Mouse (Mus musculus) limb, embryonic 14.5 days (tissue): ENCODE data around the gene Slc26a9. TPM values are rescaled to one million over a fixed set of nuclear protein-coding genes. Genes with fewer than 3 reads are reported as not detected.

Experiments used
- ATAC-seq: fragments of 200-750 bp; cut with Nextera tagmentation; 2 replicates; pipeline ENCODE4 v1.8.0; 2017; ENCODE audit warnings: low read depth, moderate number of reproducible peaks, moderate TSS enrichment; ENCODE audit not compliant: low FRiP score
- DNase-seq: peaks from one replicate; pipeline ENCODE4 v3.0.0-alpha.2; 2015; ENCODE audit warnings: low spot score
- H3K27ac ChIP-seq: fragments of 300-500 bp; sonication (generic); replicated peaks from 2 replicates; pipeline ENCODE4 v1.5.1; 2014; ENCODE audit warnings: low read depth, mild to moderate bottlenecking, low read length, moderate library complexity, mixed read lengths
- H3K27me3 ChIP-seq: fragments of 300-500 bp; sonication (generic); 2 replicates; pipeline ENCODE4 v1.6.1; 2014; ENCODE audit warnings: low read length, mixed read lengths; ENCODE audit not compliant: control insufficient read depth, insufficient read depth
- H3K36me3 ChIP-seq: fragments of 300-500 bp; sonication (generic); 2 replicates; pipeline ENCODE4 v1.6.1; 2014; ENCODE audit warnings: mild to moderate bottlenecking, low read length, moderate library complexity, mixed read lengths; ENCODE audit not compliant: control insufficient read depth, insufficient read depth
- H3K4me1 ChIP-seq: fragments of 300-500 bp; sonication (generic); 2 replicates; pipeline ENCODE4 v1.6.1; 2014; ENCODE audit warnings: antibody characterized with exemption, low read length, mixed read lengths; ENCODE audit not compliant: control insufficient read depth, insufficient read depth
- H3K4me2 ChIP-seq: fragments of 300-500 bp; sonication (generic); replicated peaks from 2 replicates; pipeline ENCODE4 v1.6.1; 2014; ENCODE audit warnings: low read depth, mild to moderate bottlenecking, low read length, moderate library complexity; ENCODE audit not compliant: severe bottlenecking
- H3K4me3 ChIP-seq: fragments of 300-500 bp; sonication (generic); replicated peaks from 2 replicates; pipeline ENCODE4 v1.5.1; 2014; ENCODE audit warnings: low read length
- H3K9ac ChIP-seq: fragments of 300-500 bp; sonication (generic); 2 replicates; pipeline ENCODE4 v1.6.1; 2014; ENCODE audit warnings: mild to moderate bottlenecking, low read depth, low read length, moderate library complexity; ENCODE audit not compliant: severe bottlenecking
- H3K9me3 ChIP-seq: fragments of 300-500 bp; sonication (generic); 2 replicates; pipeline ENCODE4 v1.6.1; 2016; ENCODE audit warnings: low read length; ENCODE audit not compliant: control insufficient read depth
- POLR2A ChIP-seq: fragments of 200-500 bp; IDR thresholded peaks from 2 replicates; pipeline ENCODE4 v1.8.0; 2012; ENCODE audit warnings: inconsistent platforms, mild to moderate bottlenecking, moderate library complexity, borderline replicate concordance; ENCODE audit not compliant: insufficient read depth, insufficient read length; ENCODE audit errors: extremely low read depth
- WGBS: fragments of 180-500 bp; shearing (Covaris S2); extraction: QIAGEN DNeasy Blood & Tissue Kit; methylation state at CpG from one replicate; pipeline ENCODE4 v1.1.7; 2014; 5-methylcytosine and 5-hydroxymethylcytosine counted together
- polyA plus RNA-seq, 2 experiments: library from polyadenylated mRNA; depleted of rRNA in 1 of 2; stranded (reverse) in 1 of 2; unstranded in 1 of 2; fragments of >200 nt; fragmentation: Nextera tagmentation in 1 of 2; extraction: Ambion mirVana in 1 of 2; gene quantifications; 2 replicates each; pipeline versions ENCODE4 v1.2.1 to v1.2.3; 2012 to 2014

Gene Slc26a9
- polyA plus RNA-seq (2012; rRNA removed) (0.03 and 0.09 TPM in 2 replicates), polyA plus RNA-seq (2014; fragmentation: Nextera tagmentation; extraction: Ambion mirVana) (not detected in 2 replicates)

DNA sequence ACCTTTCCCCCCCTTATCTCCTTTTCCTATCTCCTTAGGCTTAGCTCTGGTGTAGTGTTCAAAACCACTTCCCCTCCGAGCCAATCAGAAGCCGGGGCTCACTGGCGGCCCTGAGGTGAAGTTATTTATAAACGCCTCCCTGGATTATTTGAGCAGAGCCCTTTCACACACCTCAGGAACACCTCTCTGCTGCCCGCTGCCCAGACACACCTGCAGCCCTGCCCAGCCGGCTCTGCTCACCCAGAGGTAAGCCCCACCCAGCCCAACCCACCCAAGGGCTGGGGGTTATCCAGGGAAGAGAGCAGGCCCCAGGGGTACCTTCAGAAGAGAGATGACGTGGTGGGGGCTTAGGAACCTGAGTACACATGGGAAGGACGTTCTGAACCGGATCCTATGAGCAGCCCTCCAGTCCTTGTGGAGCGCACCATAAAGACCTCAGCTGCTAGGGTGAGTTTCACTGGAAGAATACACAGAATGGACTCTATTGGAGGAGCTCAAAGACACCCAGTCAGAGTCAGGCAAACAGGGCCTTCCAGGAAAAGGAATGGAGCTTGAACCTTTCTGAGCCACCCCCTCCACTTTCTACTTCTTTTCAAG, at the start of gene Slc26a9:
Slc26a9 (plus strand) TSS at position 155 of the 597 bp plus-strand sequence.
- Histone ChIP-seq H3K36me3 (no peaks in the 10 kb centered on the region), H3K27me3 (no peaks in the 10 kb centered on the region), H3K4me1 (no peaks in the 10 kb centered on the region), H3K4me3 (no peak within 1 kb of the TSS), H3K27ac (no peak within 1 kb of the TSS), H3K4me2 (no peak within 1 kb of the TSS), H3K9ac (no peak within 1 kb of the TSS), H3K9me3 (no peaks in the 10 kb centered on the region)
- 62% methylated on average over 10 of the region's 10 CpGs for WGBS
- no peak for DNase-seq
- no peak for ATAC-seq
- TF ChIP-seq POLR2A = no peak

DNA sequence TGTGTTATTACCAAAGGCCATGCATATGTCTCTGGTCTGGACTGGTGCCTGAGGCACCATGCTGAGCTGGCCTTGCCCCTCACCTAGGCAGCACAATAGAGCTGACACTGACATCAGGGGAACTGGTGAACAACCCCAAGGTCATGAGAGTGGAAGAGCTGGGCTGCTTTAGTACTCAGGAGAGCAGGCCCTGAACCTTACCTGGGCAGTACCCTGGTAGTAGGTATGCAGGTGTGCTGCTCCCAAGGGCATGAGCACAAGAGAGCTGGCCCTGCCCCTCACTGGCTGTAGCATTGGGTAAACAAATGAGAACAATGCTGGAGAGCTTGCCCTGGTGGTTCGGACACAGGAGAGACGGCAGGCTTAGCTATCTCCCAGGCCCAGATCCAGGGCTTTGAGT, 48.5 kb upstream of the Slc26a9 start:
- Histone ChIP-seq H3K4me2 (no peak overlapping the region), H3K36me3 (no peaks in the 10 kb centered on the region), H3K27me3 (no peaks in the 10 kb centered on the region), H3K27ac (no peak overlapping the region), H3K4me3 (no peak overlapping the region), H3K9me3 (no peaks in the 10 kb centered on the region), H3K4me1 (no peaks in the 10 kb centered on the region), H3K9ac (no peak overlapping the region)
- TF ChIP-seq POLR2A = no peak
- no peak for DNase-seq
- no peak for ATAC-seq
- 90% methylated on average over 2 of the region's 2 CpGs for WGBS

DNA sequence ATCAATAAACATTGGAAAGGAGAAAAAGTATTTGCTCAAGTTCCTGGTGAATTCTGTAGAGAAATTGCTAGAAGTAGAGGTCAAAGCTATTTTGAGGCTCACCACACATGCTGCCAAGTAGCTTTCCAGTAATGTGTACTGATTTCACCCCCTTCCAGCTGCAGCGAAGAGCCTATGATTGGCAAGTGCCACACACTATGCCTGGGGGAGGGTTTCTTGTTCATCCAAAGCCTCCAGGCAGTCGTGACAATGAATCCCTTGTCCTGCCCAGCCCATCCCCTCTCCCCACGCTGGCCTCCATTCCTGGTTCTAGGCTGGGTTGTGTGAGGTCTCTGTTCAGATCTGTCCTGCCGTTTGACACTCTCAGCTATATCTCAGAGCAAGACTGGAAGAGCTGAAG, 47.5 kb upstream of the Slc26a9 start:
- Histone ChIP-seq H3K9me3 (no peaks in the 10 kb centered on the region), H3K9ac (no peak overlapping the region), H3K4me1 (no peaks in the 10 kb centered on the region), H3K36me3 (no peaks in the 10 kb centered on the region), H3K4me3 (no peak overlapping the region), H3K27me3 (no peaks in the 10 kb centered on the region), H3K27ac (no peak overlapping the region), H3K4me2 (no peak overlapping the region)
- WGBS = 65% methylated on average over 4 of the region's 4 CpGs
- DNase-seq (no peak), ATAC-seq (no peak)
- TF ChIP-seq POLR2A = no peak

DNA sequence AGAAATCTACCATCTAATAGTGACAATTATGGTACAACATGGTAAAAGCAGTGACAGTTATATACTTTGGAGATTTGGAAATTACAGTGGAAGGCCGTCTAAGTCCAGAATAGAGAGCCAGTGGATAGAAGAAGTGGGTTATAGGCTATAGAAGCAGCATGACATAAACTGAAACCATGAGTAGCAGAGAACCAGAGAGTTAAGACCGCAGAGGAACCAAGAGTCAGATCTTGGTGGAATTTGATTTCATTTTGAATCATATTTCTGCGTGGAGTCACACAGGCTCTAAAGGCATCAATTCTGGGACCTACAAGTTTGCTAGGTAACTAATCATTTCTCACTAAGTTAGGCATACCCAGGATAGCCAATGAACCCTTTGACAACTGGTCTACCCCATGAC, 45.1 kb upstream of the Slc26a9 start:
- ATAC-seq = no peak
- Histone ChIP-seq H3K9me3 (no peaks in the 10 kb centered on the region), H3K4me1 (no peaks in the 10 kb centered on the region), H3K9ac (no peak overlapping the region), H3K4me3 (no peak overlapping the region), H3K4me2 (no peak overlapping the region), H3K27ac (no peak overlapping the region), H3K27me3 (no peaks in the 10 kb centered on the region), H3K36me3 (no peaks in the 10 kb centered on the region)
- 90% methylated on average over 3 of the region's 3 CpGs for WGBS
- DNase-seq = no peak
- TF ChIP-seq POLR2A = no peak

DNA sequence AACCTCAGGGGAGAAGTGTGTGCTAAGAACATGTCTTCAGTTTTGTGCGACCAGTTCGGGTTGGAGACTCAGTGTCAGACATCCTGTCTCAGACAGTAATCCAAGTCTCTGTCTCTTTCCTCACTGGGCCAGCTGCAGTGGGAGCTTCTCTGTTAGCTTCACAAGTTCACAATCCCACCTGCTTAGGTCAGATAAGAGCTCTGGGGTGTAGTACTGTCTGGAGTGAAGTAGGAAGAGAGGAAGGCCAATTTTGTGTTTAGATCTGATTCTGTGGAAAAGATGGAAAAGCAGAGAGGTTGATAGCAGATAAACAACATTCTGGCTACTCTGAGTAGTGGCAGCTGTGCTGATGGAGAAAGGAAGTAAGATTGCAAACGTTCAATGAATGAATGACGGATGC, 44.2 kb upstream of the Slc26a9 start:
- Histone ChIP-seq H3K9me3 (no peaks in the 10 kb centered on the region), H3K4me2 (no peak overlapping the region), H3K27me3 (no peaks in the 10 kb centered on the region), H3K4me3 (no peak overlapping the region), H3K27ac (no peak overlapping the region), H3K36me3 (no peaks in the 10 kb centered on the region), H3K9ac (no peak overlapping the region), H3K4me1 (no peaks in the 10 kb centered on the region)
- WGBS = 85% methylated on average over 4 of the region's 4 CpGs
- DNase-seq (no peak), ATAC-seq (no peak)
- no peak for TF ChIP-seq POLR2A

DNA sequence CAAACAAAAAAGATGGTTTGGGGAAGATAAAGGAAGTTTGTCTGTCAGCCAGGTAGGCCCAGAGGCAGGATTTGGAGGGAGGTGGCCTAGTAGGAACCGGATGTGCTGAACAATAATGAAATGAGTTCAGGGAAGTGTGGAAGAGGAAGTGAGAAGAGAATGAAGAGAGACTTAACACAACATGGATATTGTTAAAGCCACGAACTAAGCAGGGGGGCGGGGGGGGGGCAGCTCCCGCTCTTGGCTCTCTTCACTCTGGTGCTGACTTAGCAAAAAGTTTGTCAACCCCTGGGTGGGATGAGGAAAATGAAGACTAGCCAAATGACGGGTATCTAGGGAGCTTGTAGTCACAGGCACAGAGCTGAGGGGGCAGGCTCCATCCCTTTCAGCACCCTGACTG, 43.4 kb upstream of the Slc26a9 start:
- no peak overlapping the region for H3K4me3 ChIP-seq
- no peaks in the 10 kb centered on the region for H3K4me1 ChIP-seq
- H3K27me3 ChIP-seq = no peaks in the 10 kb centered on the region
- no peak overlapping the region for H3K4me2 ChIP-seq
- no peak for TF ChIP-seq POLR2A
- no peaks in the 10 kb centered on the region for H3K36me3 ChIP-seq
- no peak overlapping the region for H3K27ac ChIP-seq
- no peaks in the 10 kb centered on the region for H3K9me3 ChIP-seq
- no peak overlapping the region for H3K9ac ChIP-seq
- 75% methylated on average over 5 of the region's 5 CpGs for WGBS
- no peak for DNase-seq
- no peak for ATAC-seq
